Mouse (Mus musculus): ENCODE results near the gene Dpp6. TPM values are rescaled to one million over a fixed set of nuclear protein-coding genes. Genes with fewer than 3 reads are reported as not detected.

The Dpp6 gene
- total and polyA plus RNA-seq, 3 experiments: 0.04 to 0.11 TPM; not detected in 1

- intact Hi-C loops (cut with DNase I): no loop called here
- no peak for TF ChIP-seq CTCF (IDR thresholded peaks at IDR 0.05)
- TF ChIP-seq POLR2A (IDR thresholded peaks at IDR 0.05; ENCODE audit: insufficient read depth, low read depth, low read length): no peak
Observed at GRCm38 (mm10) chr5:27206213-27206612, 389.2 kb downstream of the Dpp6 start.

GRCm38 (mm10) chr5:27220116-27220515 is 403.1 kb downstream of the Dpp6 start:
- no peak for DNase-seq
- H3K36me3 ChIP-seq (ENCODE audit: control insufficient read depth, insufficient read depth, low read length): no peaks in the 10 kb centered on the region
- no peaks in the 10 kb centered on the region for H3K79me2 ChIP-seq (replicated peaks; ENCODE audit: control insufficient read depth, insufficient read depth, low read length)
- H3K9ac ChIP-seq (ENCODE audit: low read depth, low read length): no peak overlapping the region
- WGBS: 53% methylated on average over 2 of the region's 2 CpGs
- TF ChIP-seq CTCF (IDR thresholded peaks at IDR 0.05) (no peak), POLR2A (IDR thresholded peaks at IDR 0.05; ENCODE audit: insufficient read depth, low read depth, low read length) (no peak), EP300 (IDR thresholded peaks at IDR 0.05; ENCODE audit: insufficient read depth, low read depth, low read length) (no peak)
- no peaks in the 10 kb centered on the region for H3K4me1 ChIP-seq (ENCODE audit: control insufficient read depth, insufficient read depth, low read length)
- no peak overlapping the region for H3K27ac ChIP-seq
- H3K27me3 ChIP-seq (ENCODE audit: control insufficient read depth, insufficient read depth, low read length): no peaks in the 10 kb centered on the region
- intact Hi-C loops (cut with DNase I): no loop called here
- H3K4me3 ChIP-seq: no peak overlapping the region

More at GRCm38 (mm10) chr5:27206213-27206612, 389.2 kb downstream of the Dpp6 start:
- Histone ChIP-seq H3K9ac (ENCODE audit: low read depth, low read length) (no peak overlapping the region), H3K27ac (no peak overlapping the region), H3K79me2 (replicated peaks; ENCODE audit: control insufficient read depth, insufficient read depth, low read length) (no peaks in the 10 kb centered on the region), H3K36me3 (ENCODE audit: control insufficient read depth, insufficient read depth, low read length) (no peaks in the 10 kb centered on the region), H3K4me3 (no peak overlapping the region), H3K27me3 (ENCODE audit: control insufficient read depth, insufficient read depth, low read length) (no peaks in the 10 kb centered on the region), H3K4me1 (ENCODE audit: control insufficient read depth, insufficient read depth, low read length) (no peaks in the 10 kb centered on the region)
- WGBS: 79% methylated on average over 7 of the region's 7 CpGs
- no peak for DNase-seq

- Histone ChIP-seq H3K9ac (ENCODE audit: low read depth, low read length) (no peak overlapping the region), H3K4me3 (no peak overlapping the region), H3K79me2 (replicated peaks; ENCODE audit: control insufficient read depth, insufficient read depth, low read length) (no peaks in the 10 kb centered on the region), H3K36me3 (ENCODE audit: control insufficient read depth, insufficient read depth, low read length) (no peaks in the 10 kb centered on the region), H3K27ac (no peak overlapping the region), H3K4me1 (ENCODE audit: control insufficient read depth, insufficient read depth, low read length) (no peaks in the 10 kb centered on the region), H3K27me3 (ENCODE audit: control insufficient read depth, insufficient read depth, low read length) (no peaks in the 10 kb centered on the region)
- 88% methylated on average over 3 of the region's 3 CpGs for WGBS
- DNase-seq: no peak
- TF ChIP-seq CTCF (IDR thresholded peaks at IDR 0.05) (no peak), POLR2A (IDR thresholded peaks at IDR 0.05; ENCODE audit: insufficient read depth, low read depth, low read length) (no peak), EP300 (IDR thresholded peaks at IDR 0.05; ENCODE audit: insufficient read depth, low read depth, low read length) (no peak)
- intact Hi-C loops (cut with DNase I): no loop called here
Observed at GRCm38 (mm10) chr5:27242078-27242477, 425.1 kb downstream of the Dpp6 start.

DNA sequence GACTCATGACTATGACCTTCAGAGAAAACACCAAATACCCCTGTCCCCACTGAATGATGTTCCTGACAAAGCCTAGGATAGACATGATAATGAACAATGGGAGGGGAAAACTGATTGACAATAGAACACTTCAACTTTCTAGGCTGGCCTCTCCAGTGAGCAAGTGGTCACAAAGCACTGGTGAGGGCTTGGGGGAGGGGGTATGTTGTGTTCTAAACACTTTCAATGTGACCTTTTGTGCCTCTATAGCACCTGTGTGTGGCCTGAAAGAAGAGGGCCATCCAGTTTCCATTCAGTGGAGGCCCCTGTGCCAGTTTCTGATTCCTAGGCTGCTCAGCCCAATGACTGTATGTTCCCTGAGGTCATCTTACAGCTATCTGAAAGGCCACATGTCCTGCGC is 426.2 kb downstream of the Dpp6 start:
- WGBS: 88% methylated on average over 1 of the region's 1 CpGs

GRCm38 (mm10) chr5:27247793-27248192 is 430.8 kb downstream of the Dpp6 start:
- Histone ChIP-seq H3K4me1 (ENCODE audit: control insufficient read depth, insufficient read depth, low read length) (no peaks in the 10 kb centered on the region), H3K27ac (no peak overlapping the region), H3K79me2 (replicated peaks; ENCODE audit: control insufficient read depth, insufficient read depth, low read length) (no peaks in the 10 kb centered on the region), H3K9ac (ENCODE audit: low read depth, low read length) (no peak overlapping the region), H3K4me3 (no peak overlapping the region), H3K27me3 (ENCODE audit: control insufficient read depth, insufficient read depth, low read length) (no peaks in the 10 kb centered on the region), H3K36me3 (ENCODE audit: control insufficient read depth, insufficient read depth, low read length) (no peaks in the 10 kb centered on the region)
- TF ChIP-seq CTCF (IDR thresholded peaks at IDR 0.05) (no peak), POLR2A (IDR thresholded peaks at IDR 0.05; ENCODE audit: insufficient read depth, low read depth, low read length) (no peak), EP300 (IDR thresholded peaks at IDR 0.05; ENCODE audit: insufficient read depth, low read depth, low read length) (no peak)
- intact Hi-C loops (cut with DNase I): no loop called here
- DNase-seq: no peak
- 69% methylated on average over 3 of the region's 3 CpGs for WGBS

More for the DNA sequence above, 426.2 kb downstream of the Dpp6 start:
- no peak overlapping the region for H3K27ac ChIP-seq
- H3K27me3 ChIP-seq (ENCODE audit: control insufficient read depth, insufficient read depth, low read length): no peaks in the 10 kb centered on the region
- H3K79me2 ChIP-seq (replicated peaks; ENCODE audit: control insufficient read depth, insufficient read depth, low read length): no peaks in the 10 kb centered on the region
- H3K4me1 ChIP-seq (ENCODE audit: control insufficient read depth, insufficient read depth, low read length): no peaks in the 10 kb centered on the region
- H3K9ac ChIP-seq (ENCODE audit: low read depth, low read length): no peak overlapping the region
- no peak for TF ChIP-seq EP300 (IDR thresholded peaks at IDR 0.05; ENCODE audit: insufficient read depth, low read depth, low read length)
- no peak for TF ChIP-seq CTCF (IDR thresholded peaks at IDR 0.05)
- no peak for TF ChIP-seq POLR2A (IDR thresholded peaks at IDR 0.05; ENCODE audit: insufficient read depth, low read depth, low read length)
- DNase-seq: no peak
- H3K4me3 ChIP-seq: no peak overlapping the region
- intact Hi-C loops (cut with DNase I): no loop called here
- H3K36me3 ChIP-seq (ENCODE audit: control insufficient read depth, insufficient read depth, low read length): no peaks in the 10 kb centered on the region

DNA sequence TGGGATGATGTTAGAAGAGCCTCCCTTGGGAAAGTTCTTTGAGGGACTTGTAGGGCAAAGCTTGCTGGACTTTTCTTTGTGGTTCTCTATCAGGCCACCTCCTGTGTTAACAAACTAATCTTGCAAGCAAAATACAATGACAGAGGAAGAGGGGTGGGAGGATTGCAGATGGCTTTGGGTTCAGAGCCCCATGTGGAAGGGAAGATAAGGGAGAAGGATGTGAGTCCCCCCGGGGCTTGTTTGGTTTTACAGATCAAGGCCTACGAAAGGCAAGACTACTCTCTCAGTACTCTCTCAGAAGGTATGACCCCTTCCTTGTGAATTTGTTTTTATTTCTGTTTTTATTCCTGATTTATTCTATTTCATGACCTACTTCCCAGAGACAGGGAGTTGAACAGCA is 431.7 kb downstream of the Dpp6 start:
- 19% methylated on average over 2 of the region's 2 CpGs for WGBS
- DNase-seq: no peak
- Histone ChIP-seq H3K27ac (no peak overlapping the region), H3K27me3 (ENCODE audit: control insufficient read depth, insufficient read depth, low read length) (no peaks in the 10 kb centered on the region), H3K4me1 (ENCODE audit: control insufficient read depth, insufficient read depth, low read length) (no peaks in the 10 kb centered on the region), H3K36me3 (ENCODE audit: control insufficient read depth, insufficient read depth, low read length) (no peaks in the 10 kb centered on the region), H3K79me2 (replicated peaks; ENCODE audit: control insufficient read depth, insufficient read depth, low read length) (no peaks in the 10 kb centered on the region), H3K4me3 (no peak overlapping the region), H3K9ac (ENCODE audit: low read depth, low read length) (no peak overlapping the region)
- intact Hi-C loops (cut with DNase I): no loop called here
- TF ChIP-seq EP300 (IDR thresholded peaks at IDR 0.05; ENCODE audit: insufficient read depth, low read depth, low read length) (no peak), POLR2A (IDR thresholded peaks at IDR 0.05; ENCODE audit: insufficient read depth, low read depth, low read length) (no peak), CTCF (IDR thresholded peaks at IDR 0.05) (no peak)
